In genomic region chr12:3745432-3746105, GRCm38 (mm10) we compare ENCODE assay signal across 9 mouse cellular contexts.
DNase-seq lines count a peak whose midpoint lies in the region; ATAC-seq and TF ChIP-seq lines count a peak whose summit lies in the region.
"Had no signal": no experiment of that assay in that cellular context is flagged by ENCODE, and none has a peak within 500 bp of the region (broad histone marks: within the 10 kb centered on the region; RNA-seq: fewer than 3 reads in every experiment).

No protein-coding gene starts in this region.

- H3K27me3 ChIP-seq in midbrain, embryonic 15.5 days (replicated peaks): no peaks in the 10 kb centered on the region
- H3K27me3 ChIP-seq in midbrain, postnatal 0 days (ENCODE audit: insufficient read depth, low read length): no peaks in the 10 kb centered on the region

- H3K9me3 ChIP-seq in midbrain, embryonic 15.5 days: no peaks in the 10 kb centered on the region
- no peaks in the 10 kb centered on the region for H3K9me3 ChIP-seq in midbrain, postnatal 0 days (ENCODE audit: low read length)

- intact Hi-C loops in gastrocnemius, postnatal 14 days (cut with DNase I; ENCODE audit: low total_unique reads): no loop called here
- intact Hi-C loops in gastrocnemius, postnatal 36 days (cut with DNase I): no loop called here

- H3K27ac ChIP-seq in midbrain, embryonic 15.5 days: no peak overlapping the region
- no peak overlapping the region for H3K27ac ChIP-seq in midbrain, postnatal 0 days (ENCODE audit: low read depth, low read length)

- no peak for ATAC-seq in midbrain, embryonic 15.5 days (replicated peaks)
- ATAC-seq in midbrain, postnatal 0 days (ENCODE audit: low FRiP score): no peak
- ATAC-seq: forebrain, embryonic 16.5 days had no signal

- 80% methylated on average over 7 of the region's 7 CpGs for WGBS in midbrain, embryonic 15.5 days
- WGBS in midbrain, postnatal 0 days: 78% methylated on average over 7 of the region's 7 CpGs

- no peak overlapping the region for H3K4me3 ChIP-seq in midbrain, embryonic 15.5 days
- no peak overlapping the region for H3K4me3 ChIP-seq in midbrain, postnatal 0 days (ENCODE audit: low read depth, low read length)

- H3K36me3 ChIP-seq in midbrain, embryonic 15.5 days (replicated peaks): no peaks in the 10 kb centered on the region
- H3K36me3 ChIP-seq in midbrain, postnatal 0 days (ENCODE audit: insufficient read depth, low read length): no peaks in the 10 kb centered on the region

- no peak overlapping the region for H3K9ac ChIP-seq in midbrain, embryonic 15.5 days
- H3K9ac ChIP-seq in midbrain, postnatal 0 days (replicated peaks; ENCODE audit: low read length, poor library complexity, severe bottlenecking): no peak overlapping the region

- peak; percentile 17 for DNase-seq in gastrocnemius, postnatal 14 days
- DNase-seq in gastrocnemius, postnatal 36 days: no peak
- DNase-seq in T-cell, adult 2 months (ENCODE audit: low spot score): peak; percentile 52
- DNase-seq in induced T-regulatory cell, adult 2 months (ENCODE audit: low read depth): peak; percentile 46
- peak; percentile 69 to 79 for DNase-seq in lung, postnatal 4 days
- DNase-seq in thymus, postnatal 25 days: no peak
- no peak for DNase-seq in midbrain, postnatal 0 days (ENCODE audit: low spot score)

- no peak overlapping the region for H3K4me2 ChIP-seq in midbrain, embryonic 15.5 days
- no peak overlapping the region for H3K4me2 ChIP-seq in midbrain, postnatal 0 days (ENCODE audit: low read depth, low read length, poor library complexity, severe bottlenecking)

- no peaks in the 10 kb centered on the region for H3K4me1 ChIP-seq in midbrain, embryonic 15.5 days
- no peaks in the 10 kb centered on the region for H3K4me1 ChIP-seq in midbrain, postnatal 0 days (ENCODE audit: insufficient read depth, low read length)

- no peak for TF ChIP-seq CTCF in midbrain, postnatal 0 days (IDR thresholded peaks at IDR 0.05)

Comparison
In these comparisons a context has a peak if more than half of its experiments do, and no peak if none do; other contexts are left out.
1. DNase-seq: peak in gastrocnemius, postnatal 14 days (single experiment), T-cell, adult 2 months (single experiment), induced T-regulatory cell, adult 2 months (single experiment) and lung, postnatal 4 days (2 of 2); none in gastrocnemius, postnatal 36 days (0 of 2), thymus, postnatal 25 days (single experiment) and midbrain, postnatal 0 days (single experiment).